Mouse (Mus musculus): Measurements from ENCODE around the gene St3gal3. TPM values are rescaled to one million over a fixed set of nuclear protein-coding genes. Genes with fewer than 3 reads are reported as not detected.

St3gal3 gene
- polyA plus RNA-seq, 2 experiments = 0.85 to 3.2 TPM

DNA sequence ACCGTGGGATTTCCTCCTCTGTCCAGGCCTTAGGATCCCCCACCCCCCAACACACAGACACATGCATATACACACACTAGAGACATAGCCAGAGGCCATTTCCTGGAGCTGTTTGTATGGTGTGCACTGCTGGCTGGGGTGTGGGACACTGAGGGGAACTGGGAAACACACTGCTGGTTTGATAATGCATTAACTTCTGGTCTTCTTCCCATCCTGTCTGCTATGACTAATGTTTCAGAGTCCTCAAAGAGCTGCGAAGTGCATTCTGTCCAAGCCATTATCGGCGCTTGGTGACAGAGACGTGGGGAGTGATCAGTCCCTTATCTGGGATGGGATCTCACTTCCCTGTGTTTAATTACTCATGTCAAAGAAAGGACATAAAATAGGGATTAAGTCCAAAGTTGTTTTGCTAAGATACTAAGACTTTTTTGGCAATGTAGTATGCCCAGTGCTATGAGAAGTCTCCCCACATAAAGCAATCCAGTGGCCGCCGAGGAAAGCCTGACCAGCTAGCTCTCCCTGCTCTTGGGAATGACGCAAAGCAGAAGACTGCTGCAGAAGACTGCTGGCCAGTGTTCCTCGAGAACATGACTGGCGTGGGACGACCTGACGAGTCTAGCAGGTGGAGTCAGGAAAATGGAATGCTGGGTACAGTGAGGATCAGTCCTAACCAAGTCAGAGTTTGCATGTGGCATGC lies 85.0 kb downstream of the St3gal3 start:
- DNase-seq (ENCODE audit: low read depth in 3 of 3, low spot score in 3 of 3) (no peak), ATAC-seq (ENCODE audit: insufficient read depth) (peak; percentile 28; the same call in 1 of the 2 replicates)
- 45% methylated on average over 12 of the region's 12 CpGs for WGBS (ENCODE audit: insufficient replicate concordance)
- H3K9me3 ChIP-seq (ENCODE audit: control insufficient read depth, low read length) = no peaks in the 10 kb centered on the region
- no peak overlapping the region for H3K27ac ChIP-seq
- no peaks in the 10 kb centered on the region for H3K27me3 ChIP-seq (ENCODE audit: control insufficient read depth, insufficient read depth, low read length)
- TF ChIP-seq CTCF (IDR thresholded peaks at IDR 0.05; ENCODE audit: low read depth) = no peak
- no peak for TF ChIP-seq EP300 (IDR thresholded peaks at IDR 0.05; ENCODE audit: low read depth)
- H3K36me3 ChIP-seq (replicated peaks; ENCODE audit: control insufficient read depth, insufficient read depth, low read depth) = no peaks in the 10 kb centered on the region
- no peak overlapping the region for H3K4me2 ChIP-seq (ENCODE audit: low read depth)
- no peaks in the 10 kb centered on the region for H3K4me1 ChIP-seq (replicated peaks; ENCODE audit: control insufficient read depth in 2 of 2, insufficient read depth in 2 of 2, low read length in 1 of 2)
- no peak overlapping the region for H3K9ac ChIP-seq (replicated peaks)
- H3K4me3 ChIP-seq (ENCODE audit: insufficient read depth in 1 of 2, low read depth in 2 of 2, low read length in 2 of 2) = no peak overlapping the region

GRCm38 (mm10) chr4:118044510-118044909 lies 90.2 kb downstream of the St3gal3 start:
- H3K27me3 ChIP-seq (ENCODE audit: control insufficient read depth, insufficient read depth, low read length) = no peaks in the 10 kb centered on the region
- TF ChIP-seq EP300 (IDR thresholded peaks at IDR 0.05; ENCODE audit: low read depth) (no peak), CTCF (IDR thresholded peaks at IDR 0.05; ENCODE audit: low read depth) (no peak)
- H3K4me1 ChIP-seq (replicated peaks; ENCODE audit: control insufficient read depth in 2 of 2, insufficient read depth in 2 of 2, low read length in 1 of 2) = peaks cover 0 to 5% of the 10 kb centered on the region in 2 experiments; a peak in 2 of 4 replicates
- WGBS (ENCODE audit: insufficient replicate concordance) = 72% methylated on average over 9 of the region's 9 CpGs
- H3K9ac ChIP-seq (replicated peaks) = no peak overlapping the region
- H3K9me3 ChIP-seq (ENCODE audit: control insufficient read depth, low read length) = no peaks in the 10 kb centered on the region
- no peak overlapping the region for H3K4me3 ChIP-seq (ENCODE audit: insufficient read depth in 1 of 2, low read depth in 2 of 2, low read length in 2 of 2)
- H3K4me2 ChIP-seq (ENCODE audit: low read depth) = no peak overlapping the region
- H3K27ac ChIP-seq = no peak overlapping the region
- H3K36me3 ChIP-seq (replicated peaks; ENCODE audit: control insufficient read depth, insufficient read depth, low read depth) = no peaks in the 10 kb centered on the region
- ATAC-seq (ENCODE audit: insufficient read depth) (no peak), DNase-seq (ENCODE audit: low read depth in 3 of 3, low spot score in 3 of 3) (no peak)

GRCm38 (mm10) chr4:118043331-118044002 lies 91.2 kb downstream of the St3gal3 start:
- WGBS (ENCODE audit: insufficient replicate concordance) = 58% methylated on average over 8 of the region's 8 CpGs
- no peak for TF ChIP-seq CTCF (IDR thresholded peaks at IDR 0.05; ENCODE audit: low read depth)
- TF ChIP-seq EP300 (IDR thresholded peaks at IDR 0.05; ENCODE audit: low read depth) = no peak
- Histone ChIP-seq H3K9me3 (ENCODE audit: control insufficient read depth, low read length) (no peaks in the 10 kb centered on the region), H3K27ac (no peak overlapping the region), H3K4me1 (replicated peaks; ENCODE audit: control insufficient read depth in 2 of 2, insufficient read depth in 2 of 2, low read length in 1 of 2) (peaks cover 0 to 5% of the 10 kb centered on the region in 2 experiments; a peak in 2 of 4 replicates), H3K9ac (replicated peaks) (no peak overlapping the region), H3K36me3 (replicated peaks; ENCODE audit: control insufficient read depth, insufficient read depth, low read depth) (no peaks in the 10 kb centered on the region), H3K4me2 (ENCODE audit: low read depth) (no peak overlapping the region), H3K27me3 (ENCODE audit: control insufficient read depth, insufficient read depth, low read length) (no peaks in the 10 kb centered on the region), H3K4me3 (ENCODE audit: insufficient read depth in 1 of 2, low read depth in 2 of 2, low read length in 2 of 2) (no peak overlapping the region)
- no peak for ATAC-seq (ENCODE audit: insufficient read depth)
- no peak for DNase-seq (ENCODE audit: low read depth in 3 of 3, low spot score in 3 of 3)

DNA sequence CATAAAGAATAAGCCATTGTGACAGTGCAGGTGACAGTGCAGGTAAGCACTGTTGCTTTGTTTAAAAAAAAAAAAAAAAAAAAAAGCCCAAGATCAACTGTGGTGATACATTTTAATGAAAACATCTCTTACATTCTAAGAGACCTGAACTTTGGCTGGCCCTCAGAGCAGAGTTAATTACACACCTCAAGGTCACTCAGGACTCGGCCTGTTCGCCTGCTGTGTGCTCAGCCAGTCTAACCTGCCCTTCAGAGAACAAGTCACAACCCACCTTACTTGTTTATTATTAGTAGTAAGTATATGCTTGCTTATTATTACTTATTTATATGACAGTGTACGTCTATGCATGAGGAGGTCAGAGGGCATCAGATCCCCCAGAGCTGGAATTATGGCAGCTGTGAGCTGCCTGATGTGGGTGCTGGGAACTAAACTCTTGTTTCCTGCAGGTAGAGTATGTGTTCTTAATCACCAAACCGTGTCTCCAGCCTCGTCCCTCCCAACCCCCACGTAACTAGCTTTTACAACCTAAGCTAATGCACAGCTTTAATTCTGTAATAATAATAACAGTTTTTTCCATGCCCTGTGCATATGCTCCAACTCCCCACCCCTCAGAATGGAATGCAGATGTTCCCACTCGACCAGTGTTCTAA lies 91.9 kb downstream of the St3gal3 start:
- ATAC-seq (ENCODE audit: insufficient read depth) = no peak
- H3K4me3 ChIP-seq (ENCODE audit: insufficient read depth in 1 of 2, low read depth in 2 of 2, low read length in 2 of 2) = no peak overlapping the region
- peaks cover 0 to 5% of the 10 kb centered on the region in 2 experiments; a peak in 2 of 4 replicates for H3K4me1 ChIP-seq (replicated peaks; ENCODE audit: control insufficient read depth in 2 of 2, insufficient read depth in 2 of 2, low read length in 1 of 2)
- no peaks in the 10 kb centered on the region for H3K36me3 ChIP-seq (replicated peaks; ENCODE audit: control insufficient read depth, insufficient read depth, low read depth)
- no peaks in the 10 kb centered on the region for H3K27me3 ChIP-seq (ENCODE audit: control insufficient read depth, insufficient read depth, low read length)
- H3K9me3 ChIP-seq (ENCODE audit: control insufficient read depth, low read length) = no peaks in the 10 kb centered on the region
- DNase-seq (ENCODE audit: low read depth in 3 of 3, low spot score in 3 of 3) = no peak
- H3K27ac ChIP-seq = no peak overlapping the region
- 71% methylated on average over 7 of the region's 7 CpGs for whole genome bisulfite sequencing (ENCODE audit: insufficient replicate concordance)
- no peak overlapping the region for H3K4me2 ChIP-seq (ENCODE audit: low read depth)
- no peak for TF ChIP-seq EP300 (IDR thresholded peaks at IDR 0.05; ENCODE audit: low read depth)
- no peak for TF ChIP-seq CTCF (IDR thresholded peaks at IDR 0.05; ENCODE audit: low read depth)
- no peak overlapping the region for H3K9ac ChIP-seq (replicated peaks)

- H3K9me3 ChIP-seq (ENCODE audit: control insufficient read depth, low read length) = no peaks in the 10 kb centered on the region
- DNase-seq (ENCODE audit: low read depth in 3 of 3, low spot score in 3 of 3) (no peak), ATAC-seq (ENCODE audit: insufficient read depth) (no peak)
- H3K4me1 ChIP-seq (replicated peaks; ENCODE audit: control insufficient read depth in 2 of 2, insufficient read depth in 2 of 2, low read length in 1 of 2) = peaks cover 0 to 5% of the 10 kb centered on the region in 2 experiments; a peak in 2 of 4 replicates
- TF ChIP-seq EP300 (IDR thresholded peaks at IDR 0.05; ENCODE audit: low read depth) (no peak), CTCF (IDR thresholded peaks at IDR 0.05; ENCODE audit: low read depth) (no peak)
- no peak overlapping the region for H3K4me2 ChIP-seq (ENCODE audit: low read depth)
- no peak overlapping the region for H3K27ac ChIP-seq
- WGBS (ENCODE audit: insufficient replicate concordance) = 67% methylated on average over 9 of the region's 9 CpGs
- H3K4me3 ChIP-seq (ENCODE audit: insufficient read depth in 1 of 2, low read depth in 2 of 2, low read length in 2 of 2) = no peak overlapping the region
- no peaks in the 10 kb centered on the region for H3K27me3 ChIP-seq (ENCODE audit: control insufficient read depth, insufficient read depth, low read length)
- no peaks in the 10 kb centered on the region for H3K36me3 ChIP-seq (replicated peaks; ENCODE audit: control insufficient read depth, insufficient read depth, low read depth)
- H3K9ac ChIP-seq (replicated peaks) = no peak overlapping the region
Observed at GRCm38 (mm10) chr4:118041145-118041544, 93.6 kb downstream of the St3gal3 start.
